Mouse (Mus musculus): ENCODE results near the gene Avp.

The Avp gene

GRCm38 (mm10) chr2:130582552-130582951 lies at the start of gene Avp:
Gene Avp (minus strand): TSS chr2:130582554.
- DNase-seq (ENCODE audit: low read depth, low spot score): no peak

- peak; percentile 84 for DNase-seq (ENCODE audit: low read depth, low spot score)
Observed at GRCm38 (mm10) chr2:130629839-130630203, 47.5 kb upstream of the Avp start, which contains the start of the genes Fastkd5 and Ubox5. Gene Fastkd5 (minus strand): TSS chr2:130630027. Gene Ubox5 (minus strand): TSS chr2:130630038.

- DNase-seq (ENCODE audit: low read depth, low spot score): peak; percentile 57
Observed at GRCm38 (mm10) chr2:130629080-130629838, 46.9 kb upstream of the Avp start.

- DNase-seq (ENCODE audit: low read depth, low spot score): peak; percentile 84
Observed at GRCm38 (mm10) chr2:130628424-130628823, 46.1 kb upstream of the Avp start.

- DNase-seq (ENCODE audit: low read depth, low spot score): no peak
Observed at GRCm38 (mm10) chr2:130618972-130619371, 36.6 kb upstream of the Avp start.

- DNase-seq (ENCODE audit: low read depth, low spot score): peak; percentile 69
Observed at GRCm38 (mm10) chr2:130613091-130613490, 30.7 kb upstream of the Avp start.

GRCm38 (mm10) chr2:130602195-130602594 lies 19.8 kb upstream of the Avp start:
- DNase-seq (ENCODE audit: low read depth, low spot score): no peak

- no peak for DNase-seq (ENCODE audit: low read depth, low spot score)
Observed at GRCm38 (mm10) chr2:130598399-130598798, 16.0 kb upstream of the Avp start.

- DNase-seq (ENCODE audit: low read depth, low spot score): peak; percentile 51
Observed at GRCm38 (mm10) chr2:130597601-130598010, 15.3 kb upstream of the Avp start.

- DNase-seq (ENCODE audit: low read depth, low spot score): no peak
Observed at GRCm38 (mm10) chr2:130595596-130595995, 13.2 kb upstream of the Avp start.

- DNase-seq (ENCODE audit: low read depth, low spot score): no peak
Observed at GRCm38 (mm10) chr2:130591016-130591415, 8.7 kb upstream of the Avp start.

- DNase-seq (ENCODE audit: low read depth, low spot score): no peak
Observed at GRCm38 (mm10) chr2:130589761-130590160, 7.4 kb upstream of the Avp start.

- peak; percentile 46 for DNase-seq (ENCODE audit: low read depth, low spot score)
Observed at GRCm38 (mm10) chr2:130589157-130589556, 6.8 kb upstream of the Avp start.

- DNase-seq (ENCODE audit: low read depth, low spot score): no peak
Observed at GRCm38 (mm10) chr2:130588373-130588772, 6.0 kb upstream of the Avp start.

- no peak for DNase-seq (ENCODE audit: low read depth, low spot score)
Observed at GRCm38 (mm10) chr2:130586016-130586415, 3.7 kb upstream of the Avp start.

- DNase-seq (ENCODE audit: low read depth, low spot score): no peak
Observed at GRCm38 (mm10) chr2:130583902-130584560, 1.7 kb upstream of the Avp start.

- peak; percentile 19 for DNase-seq (ENCODE audit: low read depth, low spot score)
Observed at GRCm38 (mm10) chr2:130581201-130581600, 1.2 kb downstream of the Avp start.

GRCm38 (mm10) chr2:130579791-130580190 lies 2.6 kb downstream of the Avp start:
- DNase-seq (ENCODE audit: low read depth, low spot score): peak; percentile 28

GRCm38 (mm10) chr2:130578148-130578547 lies 4.2 kb downstream of the Avp start:
- DNase-seq (ENCODE audit: low read depth, low spot score): peak; percentile 72

GRCm38 (mm10) chr2:130577632-130578031 lies 4.7 kb downstream of the Avp start:
- DNase-seq (ENCODE audit: low read depth, low spot score): peak; percentile 47

- no peak for DNase-seq (ENCODE audit: low read depth, low spot score)
Observed at GRCm38 (mm10) chr2:130577021-130577420, 5.3 kb downstream of the Avp start.

GRCm38 (mm10) chr2:130576564-130576963 lies 5.8 kb downstream of the Avp start:
- DNase-seq (ENCODE audit: low read depth, low spot score): peak; percentile 36

GRCm38 (mm10) chr2:130575873-130576272 lies 6.5 kb downstream of the Avp start, which contains the start of gene Oxt:
Gene Oxt (plus strand): TSS chr2:130576173.
- DNase-seq (ENCODE audit: low read depth, low spot score): peak; percentile 20
